Mouse (Mus musculus): ENCODE results near the gene Pgd. TPM values are rescaled to one million over a fixed set of nuclear protein-coding genes. Genes with fewer than 3 reads are reported as not detected.
"Not testable (repeated sequence)": the region's sequence is repeated elsewhere in the genome, so short reads cannot be mapped to it uniquely, and the experiment has no call there.

The Pgd gene
- polyA plus RNA-seq, 1 experiment from 2014 or later, result 195 TPM

- H3K27ac ChIP-seq, result no peak overlapping the region
- no peak overlapping the region for H3K4me3 ChIP-seq (replicated peaks)
- H3K27me3 ChIP-seq (replicated peaks), result no peaks in the 10 kb centered on the region
- no peak overlapping the region for H3K4me2 ChIP-seq (replicated peaks)
- no peak for ATAC-seq
- 0 out of 2 replicates have a peak, but pooled peaks cover 3% of the 10 kb centered on the region for H3K4me1 ChIP-seq (replicated peaks)
- H3K9ac ChIP-seq, result no peak overlapping the region
- H3K9me3 ChIP-seq, result no peaks in the 10 kb centered on the region
- WGBS, result 90% methylated on average over 23 of the region's 23 CpGs
- peaks cover 3% of the 10 kb centered on the region; the same call in 1 of the 2 replicates for H3K36me3 ChIP-seq
Observed at GRCm38 (mm10) chr4:149131021-149131752, 35.4 kb downstream of the Pgd start.

GRCm38 (mm10) chr4:149128467-149128866 lies 38.1 kb downstream of the Pgd start:
- no peaks in the 10 kb centered on the region for H3K9me3 ChIP-seq
- no peak overlapping the region for H3K4me2 ChIP-seq (replicated peaks)
- H3K9ac ChIP-seq, result no peak overlapping the region
- H3K27ac ChIP-seq, result no peak overlapping the region
- H3K27me3 ChIP-seq (replicated peaks), result no peaks in the 10 kb centered on the region
- WGBS, result 70% methylated on average over 18 of the region's 18 CpGs
- no peak overlapping the region for H3K4me3 ChIP-seq (replicated peaks)
- H3K4me1 ChIP-seq (replicated peaks), result 0 out of 2 replicates have a peak, but pooled peaks cover 5% of the 10 kb centered on the region
- H3K36me3 ChIP-seq, result peaks cover 3% of the 10 kb centered on the region; the same call in 1 of the 2 replicates
- no peak for ATAC-seq

DNA sequence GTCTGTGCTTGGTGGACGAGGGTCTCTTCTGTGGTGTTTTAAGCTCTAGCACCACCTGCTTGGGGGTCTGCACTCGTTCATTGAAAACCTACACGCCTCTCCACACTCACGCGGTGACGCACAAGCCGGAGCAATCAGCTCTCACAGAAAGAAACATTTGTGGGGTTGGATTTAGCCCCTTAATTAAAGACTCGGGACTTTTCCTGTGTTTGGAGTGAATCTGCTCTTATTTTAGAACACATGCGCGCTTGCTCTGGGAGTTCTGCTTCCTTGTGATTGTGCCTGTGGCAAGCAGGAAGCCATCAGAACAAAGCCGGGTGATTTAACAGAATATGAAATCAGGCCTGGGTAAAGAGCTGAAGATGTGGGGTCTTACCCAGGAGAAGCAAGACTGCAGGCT lies 39.9 kb downstream of the Pgd start, which contains the start of gene Cort:
TSS of gene Cort (minus strand) at position 101 of the 400 bp plus-strand sequence.
- H3K9me3 ChIP-seq, result no peaks in the 10 kb centered on the region
- H3K4me3 ChIP-seq (replicated peaks), result no peak within 1 kb of the TSS
- H3K9ac ChIP-seq, result no peak within 1 kb of the TSS
- ATAC-seq, result no peak
- no peak within 1 kb of the TSS for H3K27ac ChIP-seq
- H3K36me3 ChIP-seq, result peaks cover 3% of the 10 kb centered on the region; the same call in 1 of the 2 replicates
- 0 out of 2 replicates have a peak, but pooled peaks cover 6% of the 10 kb centered on the region for H3K4me1 ChIP-seq (replicated peaks)
- H3K4me2 ChIP-seq (replicated peaks), result no peak within 1 kb of the TSS
- H3K27me3 ChIP-seq (replicated peaks), result no peaks in the 10 kb centered on the region
- 81% methylated on average over 11 of the region's 11 CpGs for WGBS

DNA sequence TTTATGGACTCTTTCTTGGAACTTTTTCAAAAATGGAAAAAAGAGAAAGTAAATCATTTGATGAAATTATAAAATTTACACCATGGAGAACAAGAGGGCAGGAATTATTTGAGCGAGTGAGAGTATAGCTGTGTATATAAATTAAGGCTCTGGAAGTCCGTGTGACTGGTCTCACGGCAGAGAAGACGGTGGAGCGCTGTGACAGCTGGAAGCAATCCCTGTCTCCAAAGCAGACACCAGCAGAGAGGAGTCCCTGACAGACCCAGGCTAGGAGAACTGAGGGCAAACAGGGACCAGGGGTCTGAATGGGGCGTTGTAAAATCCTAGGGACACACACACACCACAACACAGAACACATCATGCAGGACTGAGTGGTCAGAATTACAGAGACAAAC lies 40.5 kb downstream of the Pgd start:
- Histone ChIP-seq H3K36me3 (peaks cover 3% of the 10 kb centered on the region; the same call in 1 of the 2 replicates), H3K9ac (no peak overlapping the region), H3K4me3 (replicated peaks) (no peak overlapping the region), H3K27ac (no peak overlapping the region), H3K4me1 (replicated peaks) (0 out of 2 replicates have a peak, but pooled peaks cover 6% of the 10 kb centered on the region), H3K4me2 (replicated peaks) (no peak overlapping the region), H3K27me3 (replicated peaks) (no peaks in the 10 kb centered on the region), H3K9me3 (no peaks in the 10 kb centered on the region)
- no peak for ATAC-seq
- WGBS, result 61% methylated on average over 6 of the region's 6 CpGs

- Histone ChIP-seq H3K9me3 (no peaks in the 10 kb centered on the region), H3K4me1 (replicated peaks) (0 out of 2 replicates have a peak, but pooled peaks cover 6% of the 10 kb centered on the region), H3K36me3 (peaks cover 3% of the 10 kb centered on the region; the same call in 1 of the 2 replicates), H3K27me3 (replicated peaks) (no peaks in the 10 kb centered on the region), H3K4me3 (replicated peaks) (no peak overlapping the region), H3K9ac (no peak overlapping the region), H3K27ac (no peak overlapping the region), H3K4me2 (replicated peaks) (no peak overlapping the region)
- no peak for ATAC-seq
- 74% methylated on average over 11 of the region's 11 CpGs for WGBS
Observed at GRCm38 (mm10) chr4:149125341-149126114, 41.0 kb downstream of the Pgd start.

- Histone ChIP-seq H3K27ac (no peak overlapping the region), H3K4me3 (replicated peaks) (no peak overlapping the region), H3K4me2 (replicated peaks) (no peak overlapping the region), H3K9me3 (no peaks in the 10 kb centered on the region), H3K36me3 (no peaks in the 10 kb centered on the region; the same call in 1 of the 2 replicates), H3K27me3 (replicated peaks) (no peaks in the 10 kb centered on the region), H3K9ac (no peak overlapping the region), H3K4me1 (replicated peaks) (0 out of 2 replicates have a peak, but pooled peaks cover 6% of the 10 kb centered on the region)
- ATAC-seq, result peak; percentile 81
- 47% methylated on average over 5 of the region's 5 CpGs for WGBS
Observed at GRCm38 (mm10) chr4:149123432-149123831, 43.1 kb downstream of the Pgd start.

GRCm38 (mm10) chr4:149119978-149120562 lies 46.5 kb downstream of the Pgd start:
- H3K4me2 ChIP-seq (replicated peaks); H3K36me3 ChIP-seq; ATAC-seq; H3K27ac ChIP-seq; H3K27me3 ChIP-seq (replicated peaks); H3K4me3 ChIP-seq (replicated peaks); H3K9me3 ChIP-seq; H3K9ac ChIP-seq; H3K4me1 ChIP-seq (replicated peaks): not testable (repeated sequence)
- 85% methylated on average over 12 of the region's 12 CpGs for WGBS

- Histone ChIP-seq H3K4me2 (replicated peaks) (peak within 1 kb of the TSS; percentile 88), H3K9ac (peak within 1 kb of the TSS; percentile 85), H3K36me3 (0 out of 2 replicates have a peak, but pooled peaks cover 3% of the 10 kb centered on the region), H3K27me3 (replicated peaks) (no peaks in the 10 kb centered on the region), H3K4me3 (replicated peaks) (peak within 1 kb of the TSS; percentile 85), H3K9me3 (no peaks in the 10 kb centered on the region), H3K4me1 (replicated peaks) (peaks cover 8% of the 10 kb centered on the region), H3K27ac (no peak within 1 kb of the TSS)
- ATAC-seq, result peak; percentile 91
- WGBS, result 1% methylated on average over 35 of the region's 35 CpGs
Observed at GRCm38 (mm10) chr4:149103875-149104561, 62.6 kb downstream of the Pgd start, which contains the start of gene Dffa. Gene Dffa (plus strand): TSS chr4:149104146.

DNA sequence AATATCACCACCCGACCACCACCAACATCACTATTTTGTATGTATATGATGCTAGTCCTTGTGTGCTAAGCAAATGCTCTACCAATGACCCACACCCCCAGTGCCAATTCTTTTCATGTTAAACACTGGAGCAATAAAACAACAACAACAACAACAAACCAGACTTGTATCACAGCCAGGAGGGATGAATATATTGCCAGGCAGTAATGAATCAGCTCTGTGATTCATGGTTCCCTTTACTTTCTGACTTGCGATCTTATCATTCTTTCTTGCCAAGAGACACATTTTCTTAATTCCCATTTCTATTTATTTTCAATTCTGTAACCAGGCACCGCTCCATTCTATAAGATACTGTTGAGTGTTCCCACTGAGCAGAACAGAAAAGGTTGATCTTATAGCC lies 65.1 kb downstream of the Pgd start:
- 84% methylated on average over 3 of the region's 3 CpGs for WGBS
- Histone ChIP-seq H3K27me3 (replicated peaks) (no peaks in the 10 kb centered on the region), H3K36me3 (0 out of 2 replicates have a peak, but pooled peaks cover 3% of the 10 kb centered on the region), H3K4me1 (replicated peaks) (peaks cover 20% of the 10 kb centered on the region), H3K4me3 (replicated peaks) (no peak overlapping the region), H3K9ac (no peak overlapping the region), H3K4me2 (replicated peaks) (no peak overlapping the region), H3K9me3 (no peaks in the 10 kb centered on the region), H3K27ac (no peak overlapping the region)
- no peak for ATAC-seq

DNA sequence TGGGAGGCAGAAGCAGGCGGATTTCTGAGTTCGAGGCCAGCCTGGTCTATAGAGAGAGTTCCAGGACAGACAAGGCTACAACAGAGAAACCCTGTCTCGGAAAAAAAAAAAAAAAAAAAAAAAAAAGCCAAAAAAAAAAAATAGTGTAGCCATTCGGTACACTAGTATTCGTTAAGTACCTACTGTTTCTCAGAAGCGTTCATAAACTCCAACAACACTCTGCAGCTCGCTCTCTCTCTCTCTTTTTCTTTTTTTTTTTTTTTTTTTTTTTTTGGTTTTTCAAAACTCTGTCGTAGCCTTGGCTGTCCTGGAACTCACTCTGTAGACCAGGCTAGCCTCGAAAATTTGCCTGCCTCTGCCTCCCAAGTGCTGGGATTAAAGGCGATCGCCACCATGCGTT lies 66.1 kb downstream of the Pgd start:
- WGBS, result 84% methylated on average over 12 of the region's 12 CpGs
- not testable (repeated sequence) for H3K9me3 ChIP-seq; H3K36me3 ChIP-seq; H3K4me2 ChIP-seq (replicated peaks); ATAC-seq; H3K27me3 ChIP-seq (replicated peaks); H3K4me3 ChIP-seq (replicated peaks); H3K9ac ChIP-seq; H3K27ac ChIP-seq
- H3K4me1 ChIP-seq (replicated peaks), result peaks cover 20% of the 10 kb centered on the region
